Mouse (Mus musculus): Measurements from ENCODE around the gene Ccdc162. TPM values are rescaled to one million over a fixed set of nuclear protein-coding genes. Genes with fewer than 3 reads are reported as not detected.

The Ccdc162 gene
- polyA plus RNA-seq, 1 experiment, result 4.3 TPM

DNA sequence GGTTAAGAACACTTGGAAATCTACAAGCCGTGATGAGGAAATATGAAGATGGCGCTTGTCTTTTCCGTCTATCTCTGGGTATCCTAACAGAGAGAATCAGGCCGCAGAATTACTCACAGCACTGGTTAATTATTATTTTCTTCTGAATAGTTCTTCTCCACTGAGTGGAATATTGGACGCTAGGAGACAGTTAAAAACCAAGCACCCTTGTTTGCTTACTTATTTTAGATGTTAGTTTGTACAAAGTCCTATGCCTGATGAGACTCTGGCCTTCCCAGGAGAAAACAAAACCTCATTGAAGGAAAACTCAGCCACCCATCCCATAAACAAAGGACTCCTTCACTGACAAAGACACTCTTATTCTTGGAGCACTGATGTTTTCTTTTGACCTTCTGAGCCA, 104.5 kb downstream of the Ccdc162 start:
- H3K4me3 ChIP-seq (replicated peaks; ENCODE audit: control insufficient read depth, low read depth, low read length), result no peak overlapping the region
- no peak overlapping the region for H3K27ac ChIP-seq (ENCODE audit: control insufficient read depth, insufficient read depth, low read depth, low read length, poor library complexity)
- TF ChIP-seq CTCF (IDR thresholded peaks at IDR 0.05; ENCODE audit: control insufficient read depth, insufficient read depth, low read length), result no peak
- no peak for TF ChIP-seq POLR2A (IDR thresholded peaks at IDR 0.05; ENCODE audit: borderline replicate concordance, control insufficient read depth, low read depth, low read length)
- H3K4me1 ChIP-seq (ENCODE audit: control insufficient read depth, insufficient read depth, low read length), result no peaks in the 10 kb centered on the region; the same call in 1 of the 2 replicates
- WGBS, result 85% methylated on average over 5 of the region's 5 CpGs

DNA sequence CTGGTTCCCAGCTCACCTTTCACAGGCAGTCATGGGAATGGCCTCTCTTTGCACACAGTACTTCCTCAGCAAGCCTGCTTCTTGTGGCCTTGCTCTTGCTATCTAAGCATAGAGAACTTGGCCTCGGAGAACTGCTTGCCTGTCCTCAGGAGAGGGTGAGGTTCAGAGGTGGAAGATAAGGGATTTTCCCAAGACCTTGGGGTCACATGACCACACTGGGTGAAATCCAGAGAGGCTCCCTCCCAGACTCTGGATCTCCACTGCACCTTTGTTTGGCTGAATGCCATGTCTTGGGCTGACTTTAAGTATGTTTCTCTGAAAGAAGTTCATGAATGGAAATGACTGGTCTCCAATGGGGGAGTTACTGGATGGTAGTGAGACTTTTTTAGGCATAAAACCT, 107.0 kb downstream of the Ccdc162 start:
- Histone ChIP-seq H3K27ac (ENCODE audit: control insufficient read depth, insufficient read depth, low read depth, low read length, poor library complexity) (no peak overlapping the region), H3K4me1 (ENCODE audit: control insufficient read depth, insufficient read depth, low read length) (peaks cover 3% of the 10 kb centered on the region; the same call in 1 of the 2 replicates), H3K4me3 (replicated peaks; ENCODE audit: control insufficient read depth, low read depth, low read length) (no peak overlapping the region)
- TF ChIP-seq CTCF (IDR thresholded peaks at IDR 0.05; ENCODE audit: control insufficient read depth, insufficient read depth, low read length) (no peak), POLR2A (IDR thresholded peaks at IDR 0.05; ENCODE audit: borderline replicate concordance, control insufficient read depth, low read depth, low read length) (no peak)
- WGBS, result 59% methylated on average over 1 of the region's 1 CpGs

DNA sequence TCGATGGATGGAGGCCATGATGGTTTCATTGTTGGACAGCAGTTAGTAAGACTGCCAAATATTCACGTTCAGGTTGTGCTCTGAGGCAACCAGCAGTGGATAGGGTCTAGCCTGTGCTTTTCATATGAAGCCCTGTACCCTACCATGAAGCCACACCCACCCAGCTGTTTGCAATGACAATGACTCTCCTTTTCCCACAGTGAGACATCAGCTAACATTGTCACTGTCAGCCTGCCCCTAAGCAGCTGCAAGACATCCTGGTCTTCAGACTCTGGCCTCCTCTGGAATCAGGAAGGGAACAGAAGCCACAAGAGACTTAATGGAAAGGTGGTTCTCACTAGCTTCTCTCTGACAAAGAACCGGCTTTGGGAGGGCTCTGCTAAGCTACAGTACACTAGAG, 107.9 kb downstream of the Ccdc162 start:
- H3K27ac ChIP-seq (ENCODE audit: control insufficient read depth, insufficient read depth, low read depth, low read length, poor library complexity), result no peak overlapping the region
- WGBS, result 80% methylated on average over 3 of the region's 3 CpGs
- H3K4me3 ChIP-seq (replicated peaks; ENCODE audit: control insufficient read depth, low read depth, low read length), result no peak overlapping the region
- TF ChIP-seq CTCF (IDR thresholded peaks at IDR 0.05; ENCODE audit: control insufficient read depth, insufficient read depth, low read length) (no peak), POLR2A (IDR thresholded peaks at IDR 0.05; ENCODE audit: borderline replicate concordance, control insufficient read depth, low read depth, low read length) (no peak)
- peaks cover 3% of the 10 kb centered on the region; the same call in 1 of the 2 replicates for H3K4me1 ChIP-seq (ENCODE audit: control insufficient read depth, insufficient read depth, low read length)

DNA sequence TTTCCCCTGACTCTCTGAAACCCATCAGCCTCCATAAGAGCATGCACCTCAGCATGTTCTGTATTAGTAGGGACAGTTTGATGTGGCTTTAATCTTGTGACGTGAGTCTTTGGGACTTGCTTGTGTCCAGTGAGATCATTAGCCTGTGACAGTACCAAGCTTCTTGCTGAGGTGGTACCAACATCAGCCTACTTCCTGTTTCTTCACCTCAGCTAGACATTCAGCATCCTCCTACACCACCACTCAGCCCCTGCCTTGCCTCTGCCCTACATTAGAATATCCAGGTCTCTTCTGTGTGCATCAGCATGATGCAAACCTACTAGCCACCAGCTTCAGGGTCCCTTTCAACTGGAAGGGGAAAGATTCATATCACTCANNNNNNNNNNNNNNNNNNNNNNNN, 113.8 kb downstream of the Ccdc162 start:
- Histone ChIP-seq H3K27ac (ENCODE audit: control insufficient read depth, insufficient read depth, low read depth, low read length, poor library complexity) (no peak overlapping the region), H3K4me1 (ENCODE audit: control insufficient read depth, insufficient read depth, low read length) (peaks cover 6% of the 10 kb centered on the region; the same call in 1 of the 2 replicates), H3K4me3 (replicated peaks; ENCODE audit: control insufficient read depth, low read depth, low read length) (no peak overlapping the region)
- TF ChIP-seq POLR2A (IDR thresholded peaks at IDR 0.05; ENCODE audit: borderline replicate concordance, control insufficient read depth, low read depth, low read length) (no peak), CTCF (IDR thresholded peaks at IDR 0.05; ENCODE audit: control insufficient read depth, insufficient read depth, low read length) (no peak)
- 55% methylated on average over 1 of the region's 1 CpGs for WGBS

DNA sequence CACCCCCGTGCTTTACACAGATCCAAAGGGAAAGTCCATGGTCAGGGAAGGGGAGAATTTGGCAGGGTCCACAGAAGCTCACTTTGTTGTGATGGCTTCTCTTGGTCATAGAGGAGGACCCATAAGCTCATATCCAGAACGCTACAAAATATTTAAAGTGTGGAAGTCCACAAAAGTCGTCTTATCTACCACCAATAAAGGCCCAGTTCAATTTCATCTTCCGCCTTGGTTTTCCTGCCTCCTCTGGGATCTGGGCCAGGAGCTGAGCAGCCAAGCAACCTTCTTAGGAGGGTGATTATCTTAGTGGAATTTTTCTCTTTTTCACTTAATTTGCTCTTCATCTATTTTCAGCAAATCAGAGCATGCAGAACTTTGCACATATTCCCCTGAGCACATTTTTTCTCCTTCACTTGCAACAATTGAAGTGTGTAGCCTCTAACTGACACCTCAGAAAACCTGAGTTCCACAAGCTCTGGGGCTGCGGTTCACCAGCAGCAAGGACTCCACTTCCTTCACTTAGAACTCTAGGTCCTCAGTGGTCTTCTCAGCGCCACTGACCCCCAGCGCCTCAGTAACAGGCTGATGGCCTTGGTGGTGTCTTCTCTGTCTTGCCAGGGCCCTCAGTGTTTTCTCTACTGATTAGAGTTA, 114.4 kb downstream of the Ccdc162 start:
- H3K27ac ChIP-seq (ENCODE audit: control insufficient read depth, insufficient read depth, low read depth, low read length, poor library complexity), result no peak overlapping the region
- no peak overlapping the region for H3K4me3 ChIP-seq (replicated peaks; ENCODE audit: control insufficient read depth, low read depth, low read length)
- peaks cover 6% of the 10 kb centered on the region; the same call in 1 of the 2 replicates for H3K4me1 ChIP-seq (ENCODE audit: control insufficient read depth, insufficient read depth, low read length)
- TF ChIP-seq CTCF (IDR thresholded peaks at IDR 0.05; ENCODE audit: control insufficient read depth, insufficient read depth, low read length), result no peak
- TF ChIP-seq POLR2A (IDR thresholded peaks at IDR 0.05; ENCODE audit: borderline replicate concordance, control insufficient read depth, low read depth, low read length), result no peak
- WGBS, result 59% methylated on average over 7 of the region's 7 CpGs

DNA sequence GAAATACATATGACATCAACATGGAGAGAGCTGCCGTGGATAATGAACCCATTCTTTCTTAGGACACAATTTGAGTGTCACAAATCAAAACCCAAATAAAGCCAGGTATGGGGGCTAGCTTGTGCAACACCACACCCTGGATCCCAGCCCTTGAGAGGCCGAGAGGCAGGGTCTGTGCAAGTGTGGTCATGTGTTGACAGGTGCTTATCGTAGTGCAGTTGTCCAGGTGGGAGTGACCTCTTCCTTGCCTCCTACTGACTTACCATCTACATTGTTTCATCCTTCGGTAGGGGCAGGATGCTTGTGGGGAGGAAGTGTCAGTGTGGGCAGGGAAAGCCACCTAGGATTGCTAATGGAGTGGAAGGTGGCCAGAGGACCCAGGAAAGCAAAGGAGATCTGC, 115.1 kb downstream of the Ccdc162 start:
- Histone ChIP-seq H3K4me1 (ENCODE audit: control insufficient read depth, insufficient read depth, low read length) (peaks cover 6% of the 10 kb centered on the region; the same call in 1 of the 2 replicates), H3K27ac (ENCODE audit: control insufficient read depth, insufficient read depth, low read depth, low read length, poor library complexity) (no peak overlapping the region), H3K4me3 (replicated peaks; ENCODE audit: control insufficient read depth, low read depth, low read length) (no peak overlapping the region)
- no peak for TF ChIP-seq POLR2A (IDR thresholded peaks at IDR 0.05; ENCODE audit: borderline replicate concordance, control insufficient read depth, low read depth, low read length)
- TF ChIP-seq CTCF (IDR thresholded peaks at IDR 0.05; ENCODE audit: control insufficient read depth, insufficient read depth, low read length), result no peak
- 62% methylated on average over 4 of the region's 4 CpGs for WGBS

DNA sequence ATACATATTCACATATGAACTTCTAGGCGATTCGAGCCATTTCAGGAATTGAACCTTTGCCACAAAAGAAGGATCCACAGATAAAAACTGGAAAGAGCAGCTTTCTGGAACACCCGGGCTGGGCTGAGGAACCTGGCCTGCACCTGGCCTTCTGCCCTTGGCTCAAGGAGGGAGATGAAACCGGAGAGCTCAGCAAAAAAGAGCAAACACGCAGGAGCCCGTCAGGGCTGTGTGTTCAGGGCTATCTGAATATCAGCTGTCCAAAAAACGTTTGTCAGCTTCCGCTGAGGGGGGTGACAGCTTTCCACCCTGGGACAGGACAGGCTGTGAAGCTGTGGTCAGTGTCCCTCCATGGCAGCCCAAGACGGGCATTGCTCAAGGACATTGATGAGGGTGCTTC, 117.4 kb downstream of the Ccdc162 start:
- no peak overlapping the region for H3K27ac ChIP-seq (ENCODE audit: control insufficient read depth, insufficient read depth, low read depth, low read length, poor library complexity)
- no peak overlapping the region for H3K4me3 ChIP-seq (replicated peaks; ENCODE audit: control insufficient read depth, low read depth, low read length)
- H3K4me1 ChIP-seq (ENCODE audit: control insufficient read depth, insufficient read depth, low read length), result peaks cover 9% of the 10 kb centered on the region
- no peak for TF ChIP-seq CTCF (IDR thresholded peaks at IDR 0.05; ENCODE audit: control insufficient read depth, insufficient read depth, low read length)
- TF ChIP-seq POLR2A (IDR thresholded peaks at IDR 0.05; ENCODE audit: borderline replicate concordance, control insufficient read depth, low read depth, low read length), result no peak
- WGBS, result 60% methylated on average over 9 of the region's 9 CpGs

DNA sequence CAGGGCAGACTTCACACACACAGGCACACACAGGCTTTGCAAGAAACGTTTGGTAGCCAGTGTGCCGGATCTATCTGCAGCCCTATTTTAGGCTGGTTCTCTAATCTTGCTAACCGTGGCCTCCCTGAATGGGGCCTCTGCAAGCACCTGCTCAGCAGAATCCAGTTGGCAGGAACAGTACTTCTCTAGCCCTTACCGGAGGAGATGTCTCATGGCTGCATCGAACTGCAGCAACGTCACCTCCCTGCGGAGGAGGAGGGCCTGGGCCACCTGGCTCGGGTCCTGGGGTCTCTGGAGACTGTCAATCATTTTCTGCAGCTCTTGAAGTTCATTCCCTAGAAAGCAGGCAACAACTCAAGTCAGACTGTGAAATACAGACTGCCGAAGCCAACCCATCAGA, 118.2 kb downstream of the Ccdc162 start:
- 22% methylated on average over 9 of the region's 9 CpGs for WGBS
- no peak overlapping the region for H3K4me3 ChIP-seq (replicated peaks; ENCODE audit: control insufficient read depth, low read depth, low read length)
- no peak for TF ChIP-seq CTCF (IDR thresholded peaks at IDR 0.05; ENCODE audit: control insufficient read depth, insufficient read depth, low read length)
- TF ChIP-seq POLR2A (IDR thresholded peaks at IDR 0.05; ENCODE audit: borderline replicate concordance, control insufficient read depth, low read depth, low read length), result no peak
- peaks cover 8% of the 10 kb centered on the region for H3K4me1 ChIP-seq (ENCODE audit: control insufficient read depth, insufficient read depth, low read length)
- no peak overlapping the region for H3K27ac ChIP-seq (ENCODE audit: control insufficient read depth, insufficient read depth, low read depth, low read length, poor library complexity)
